Mouse (Mus musculus) spleen, postnatal 14 days (tissue): ENCODE measurements around the gene Sp100.

ENCODE experiments used
- DNase-seq, 2 experiments: peaks; one replicate each; pipeline ENCODE4 v3.0.0; 2021 to 2022; ENCODE audit warnings: low spot score in 2 of 2

The Sp100 gene

DNA sequence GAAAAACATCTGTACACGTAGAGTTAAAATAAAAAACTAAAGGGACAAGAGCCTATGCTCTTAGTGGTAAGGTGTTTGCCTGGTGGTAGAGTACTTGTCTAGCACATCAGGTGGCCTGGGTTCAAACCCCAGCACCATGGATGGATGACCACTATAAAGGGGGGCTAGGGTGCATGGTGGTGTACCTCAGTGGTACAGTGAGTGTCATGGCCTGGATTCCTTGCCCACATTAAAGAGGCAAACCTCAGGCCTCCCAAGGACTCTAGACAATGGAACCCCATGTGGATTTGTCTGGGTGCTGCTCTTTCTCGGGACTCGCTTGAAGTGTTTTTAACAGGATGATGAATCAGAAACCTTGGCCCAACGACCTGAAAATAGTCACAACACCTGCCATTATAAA, 52.7 kb downstream of the Sp100 start:
- DNase-seq: no peak

DNA sequence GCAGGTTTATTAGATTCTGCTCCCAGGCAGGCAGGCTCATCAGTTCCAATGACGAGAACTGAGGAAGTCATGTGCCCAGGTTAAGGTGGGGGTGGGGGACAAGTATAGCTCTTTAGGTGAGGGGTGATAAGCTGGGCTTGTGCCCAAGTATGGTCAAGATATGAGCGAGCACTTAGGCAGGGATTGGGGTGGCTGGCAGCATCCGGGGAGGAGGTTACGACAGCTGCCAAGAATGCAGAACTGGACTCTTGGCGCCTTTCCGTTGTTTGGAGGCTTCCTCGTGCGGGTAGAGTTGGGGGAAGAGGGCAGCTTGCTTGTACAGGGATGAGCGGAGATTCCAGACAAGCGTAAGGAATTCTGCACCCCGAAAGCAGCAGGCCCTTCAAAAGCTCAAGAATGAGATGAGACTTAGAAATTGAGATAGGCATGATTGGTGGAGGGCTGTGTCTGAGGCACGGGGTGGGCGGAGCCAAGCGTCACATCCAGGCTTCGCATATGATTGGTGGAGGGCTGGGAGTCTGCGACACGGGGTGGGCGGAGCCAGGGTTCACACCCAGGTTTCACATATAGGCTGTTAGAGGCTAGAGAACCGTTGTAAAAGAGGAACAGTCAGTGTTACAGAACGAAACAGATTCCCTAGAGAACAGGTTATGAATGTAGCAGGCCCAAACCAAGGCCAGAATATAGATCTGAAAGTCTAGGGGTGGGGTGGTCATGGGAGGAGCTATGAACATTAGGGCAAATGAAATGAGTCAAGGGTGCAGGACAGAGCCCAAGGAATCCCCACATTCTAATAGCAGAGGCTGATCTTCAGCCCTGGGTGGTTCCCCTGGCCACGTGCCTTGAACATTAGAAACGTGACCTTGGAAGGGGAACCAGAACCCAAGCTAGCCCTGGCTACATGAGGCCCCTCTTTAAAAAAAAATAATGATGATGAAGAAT, 53.7 kb downstream of the Sp100 start:
- peak; percentile 80 to 87 for DNase-seq

DNA sequence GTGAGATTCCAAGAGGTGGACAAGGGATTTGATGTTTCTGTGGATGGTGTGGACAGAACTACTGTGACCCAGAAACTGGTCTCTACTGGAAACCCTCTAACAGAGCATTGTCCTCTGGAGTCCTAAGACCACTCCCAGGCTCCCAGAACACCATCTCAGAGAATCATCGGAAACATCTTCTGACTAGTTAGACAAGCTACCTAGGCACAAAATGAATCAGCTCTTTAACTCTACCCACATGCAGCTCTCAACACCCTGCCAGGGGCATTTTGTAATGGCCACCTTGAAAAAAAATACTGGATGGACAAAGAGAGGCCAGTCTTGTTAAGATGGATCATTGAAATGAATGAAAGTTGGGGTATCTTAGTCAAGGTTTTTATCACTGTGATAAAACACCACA, 55.8 kb downstream of the Sp100 start:
- DNase-seq: no peak

DNA sequence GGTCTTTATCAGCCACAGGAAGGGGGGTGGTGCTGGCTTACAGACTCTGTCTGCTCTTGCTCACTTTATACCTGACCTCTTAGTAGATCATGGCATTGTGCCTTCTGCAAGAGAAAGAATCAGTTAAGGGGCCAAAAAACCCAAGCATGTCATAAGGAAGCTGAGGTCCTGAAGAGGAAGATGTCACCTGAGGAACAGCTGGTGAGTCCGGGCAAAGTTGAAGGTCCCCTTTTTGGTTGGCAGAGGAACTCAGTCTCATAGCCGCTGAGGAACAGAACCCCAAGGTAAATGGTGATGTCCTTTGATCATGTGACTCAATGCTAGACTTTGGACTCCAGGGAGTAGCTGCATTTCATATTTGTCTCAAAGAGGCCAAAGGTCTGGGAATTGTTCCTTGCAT, 57.0 kb downstream of the Sp100 start:
- no peak for DNase-seq

DNA sequence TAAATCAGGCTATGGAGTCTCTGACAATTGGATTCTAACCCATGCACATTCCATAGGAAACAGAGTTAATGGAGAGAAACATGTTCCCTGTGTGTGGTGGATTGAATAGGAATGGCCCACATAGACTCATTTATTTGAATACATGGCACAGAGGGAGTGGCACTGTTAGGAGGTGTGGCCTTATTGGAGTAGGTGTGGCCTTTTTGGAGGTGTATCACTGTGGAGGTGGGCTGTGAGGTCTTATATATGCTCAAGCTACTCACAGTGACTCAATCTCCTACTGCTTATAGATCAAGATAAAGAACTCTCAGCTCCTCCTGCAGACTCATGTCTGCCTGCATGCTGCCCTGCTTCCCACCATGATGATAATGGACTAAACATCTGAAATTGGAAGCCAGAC, 64.7 kb downstream of the Sp100 start:
- no peak for DNase-seq

DNA sequence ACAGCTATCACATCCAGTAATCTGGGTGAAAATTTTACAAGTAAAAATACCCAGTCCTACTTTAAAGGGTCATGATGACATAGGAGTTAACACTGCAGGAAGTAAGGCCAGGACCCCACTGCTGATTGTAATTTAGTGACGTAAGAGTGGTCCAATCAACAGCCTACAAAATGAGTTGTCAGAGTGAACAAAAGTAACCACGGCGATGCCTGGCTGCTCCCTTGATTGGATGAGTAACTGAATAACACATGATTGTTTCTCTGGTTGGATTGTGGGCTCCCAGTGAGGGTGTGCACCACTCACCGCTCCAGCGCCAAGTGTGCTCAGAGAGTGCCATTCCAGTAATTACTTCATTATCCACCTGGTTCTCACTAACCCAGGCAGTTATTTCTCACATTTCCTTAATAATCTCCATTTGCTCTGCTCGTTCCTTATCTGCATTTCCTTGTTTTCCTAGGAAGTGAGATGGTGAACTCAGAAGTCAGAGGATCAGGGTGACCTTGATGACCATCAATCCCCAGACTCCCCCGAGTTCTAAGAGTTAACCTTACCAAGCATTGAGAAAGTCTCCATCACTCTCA, 66.7 kb downstream of the Sp100 start:
- no peak for DNase-seq

DNA sequence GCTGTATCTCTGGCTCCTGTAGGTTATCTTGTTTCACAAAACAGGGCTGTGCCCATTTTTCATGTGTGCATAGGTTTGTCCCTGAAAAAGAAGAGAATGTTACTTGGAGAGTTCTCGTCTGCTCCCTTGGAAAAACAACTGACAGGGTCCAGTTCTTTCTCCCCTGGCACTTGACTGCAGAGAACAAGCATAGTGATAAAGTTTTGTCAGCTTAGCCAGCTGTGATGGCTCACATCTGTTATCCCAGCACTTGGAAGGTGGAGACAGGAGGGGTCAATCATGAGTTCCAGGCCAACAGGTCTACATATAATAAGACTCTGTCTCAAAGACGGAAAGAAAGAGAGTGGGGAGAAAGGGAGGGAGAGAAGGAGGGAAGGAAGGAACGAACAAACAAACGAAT, 69.3 kb downstream of the Sp100 start:
- no peak for DNase-seq

DNA sequence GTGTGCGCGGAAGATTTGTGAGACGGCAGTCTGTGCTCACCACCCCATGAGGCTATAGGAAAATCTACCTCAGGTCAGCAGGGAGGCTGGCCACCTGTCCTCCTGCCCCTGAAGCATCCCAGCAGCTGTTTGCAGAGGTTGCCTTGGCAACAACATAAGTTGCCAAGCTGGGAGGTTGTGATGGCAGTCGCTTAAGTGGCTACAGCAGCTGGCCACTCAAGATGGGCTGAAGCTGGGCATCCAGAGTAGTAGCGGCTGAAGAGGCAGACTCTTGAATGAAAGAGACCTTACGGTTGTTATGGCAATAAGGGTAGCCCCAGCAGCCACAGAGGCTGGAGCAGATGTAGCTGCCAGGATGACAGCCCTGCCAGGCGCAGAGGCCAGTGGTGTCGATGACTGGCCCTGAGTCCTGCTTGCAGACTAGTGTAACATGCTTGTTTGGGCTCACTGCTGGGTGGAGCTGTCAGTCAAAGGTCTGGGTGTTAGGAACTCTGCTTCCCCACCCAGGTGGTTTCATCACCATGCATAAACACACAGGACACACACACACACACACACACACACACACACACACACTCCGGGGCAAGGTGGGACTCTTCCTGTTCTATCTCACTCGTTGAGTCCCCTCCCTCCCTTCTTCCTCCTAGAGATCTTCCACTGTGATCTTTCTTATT, 70.6 kb downstream of the Sp100 start:
- DNase-seq: no peak

DNA sequence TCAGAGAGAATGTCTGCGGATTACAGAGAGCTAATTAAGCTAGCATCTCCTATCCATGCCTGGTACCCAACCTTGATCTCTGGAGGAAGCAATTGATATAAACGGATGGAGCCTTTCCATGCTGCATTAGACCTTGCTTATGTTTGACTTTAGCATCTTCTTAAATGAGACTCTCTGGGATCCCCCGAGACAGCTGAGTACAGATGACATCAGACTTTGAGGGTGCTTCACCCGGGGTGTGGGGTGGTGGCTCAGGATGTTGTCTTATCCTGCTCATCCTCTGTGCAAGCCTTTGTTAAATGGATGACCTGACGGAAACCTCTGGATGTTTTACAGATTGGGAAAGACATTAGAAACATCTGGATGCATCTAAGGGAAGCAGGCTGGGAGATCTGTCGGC, 80.7 kb downstream of the Sp100 start:
- DNase-seq: no peak

DNA sequence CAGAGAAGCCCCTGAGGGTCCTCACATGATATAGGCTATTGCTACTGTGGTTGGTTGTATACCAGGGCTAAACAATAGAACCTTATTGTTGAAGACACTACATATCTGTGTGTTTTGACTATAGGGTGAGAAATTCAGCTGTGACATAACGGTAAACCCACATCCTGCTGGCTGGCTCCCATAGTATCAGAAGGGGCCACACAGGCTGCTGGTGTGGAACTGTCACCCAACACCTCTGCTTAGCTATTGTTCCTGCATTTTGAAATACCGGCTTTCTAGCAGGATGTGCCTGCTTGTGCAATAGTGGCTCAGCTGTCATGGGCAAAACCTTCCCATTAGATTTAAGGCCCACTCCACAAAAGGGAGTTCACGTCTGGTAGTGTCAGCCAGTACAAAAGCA, 82.8 kb downstream of the Sp100 start:
- DNase-seq: no peak

DNA sequence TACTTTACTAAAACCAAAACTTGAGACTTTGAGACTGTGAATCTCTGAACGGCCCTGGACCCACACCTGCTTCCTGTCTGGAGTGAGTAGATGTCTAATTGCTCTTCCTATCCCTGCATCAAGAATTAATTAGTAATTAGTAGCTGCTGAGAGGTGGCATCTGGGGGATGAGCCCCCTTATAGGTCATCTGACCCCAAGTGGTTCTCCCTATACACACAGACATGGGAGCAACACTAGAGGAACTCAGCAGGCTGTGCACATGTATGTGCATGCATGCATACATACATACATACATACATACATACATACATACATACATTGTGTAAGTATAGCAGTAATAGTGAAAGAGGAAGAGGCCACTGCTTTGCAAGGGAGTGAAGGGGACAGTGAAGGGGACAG, 84.7 kb downstream of the Sp100 start:
- no peak for DNase-seq

DNA sequence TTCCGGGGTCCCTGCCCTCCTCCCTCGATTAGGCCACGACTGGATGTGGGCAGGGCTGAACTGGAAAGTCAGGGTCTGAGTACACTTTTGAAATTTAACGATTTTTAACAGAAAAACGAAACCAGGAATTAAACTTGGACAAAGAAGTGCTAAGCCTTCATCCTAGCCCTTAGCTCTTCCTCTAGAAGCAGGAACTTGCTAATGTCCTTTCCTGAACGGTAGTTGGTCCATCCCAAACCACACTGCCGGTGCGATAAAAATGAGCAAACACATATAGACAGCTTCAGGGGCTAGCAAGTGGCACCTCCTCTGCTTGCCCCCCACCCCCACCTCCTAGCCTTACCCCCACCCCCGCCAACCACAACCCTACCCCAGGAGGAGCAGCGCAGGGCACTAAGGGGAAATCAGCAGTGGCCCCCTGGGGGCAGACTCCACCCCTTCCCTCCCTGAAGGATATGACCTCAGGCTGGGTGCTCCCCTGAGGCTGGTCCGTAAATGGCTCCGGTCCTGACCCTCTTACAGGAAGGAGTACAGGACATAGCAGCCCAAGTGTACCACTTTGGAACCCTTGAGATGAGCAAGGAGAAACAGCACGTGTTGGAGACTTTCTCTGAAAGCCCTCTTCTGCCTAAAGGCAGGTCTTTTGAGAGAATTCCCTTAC, 85.8 kb downstream of the Sp100 start:
- peak; percentile 48 to 62 for DNase-seq

DNA sequence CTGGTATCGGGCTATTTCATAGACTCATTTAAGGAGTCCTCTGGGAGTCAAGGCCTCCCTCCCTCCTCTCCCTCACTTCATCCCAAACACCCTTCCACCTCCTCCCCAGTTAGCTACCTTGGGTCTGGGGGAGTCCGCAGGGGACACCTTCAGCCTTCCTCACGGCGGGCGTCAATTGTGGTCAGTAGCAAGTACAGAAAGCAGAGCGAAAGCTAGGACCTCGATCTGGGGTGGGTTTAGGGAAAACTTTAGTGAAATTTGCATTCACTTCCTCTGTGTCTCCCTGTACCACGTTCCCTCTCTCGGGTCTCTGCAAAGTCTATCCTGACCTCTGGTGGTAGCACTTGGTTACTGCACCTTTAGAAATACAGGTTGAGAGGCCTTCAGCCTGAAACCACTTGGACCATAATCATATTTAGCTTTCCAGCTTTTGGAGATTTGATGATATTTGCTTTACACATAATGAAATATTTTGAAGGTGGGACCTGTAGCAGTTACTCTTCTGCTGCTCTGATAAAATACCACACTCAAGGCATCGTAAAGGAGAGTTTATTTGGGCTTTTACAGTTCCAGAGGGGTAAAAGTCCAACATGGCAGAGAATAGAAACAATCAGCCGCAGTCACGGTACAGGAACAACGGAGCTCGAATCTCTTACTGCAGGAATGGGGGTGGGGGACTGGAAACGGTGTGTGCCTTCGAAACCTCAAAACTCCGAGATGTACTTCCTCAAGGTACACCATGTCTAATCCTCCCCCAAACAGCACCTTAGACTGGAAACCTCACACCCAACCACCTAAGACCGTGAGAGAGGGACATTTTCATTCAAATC, 86.8 kb downstream of the Sp100 start:
- peak; percentile 19 to 76 for DNase-seq

DNA sequence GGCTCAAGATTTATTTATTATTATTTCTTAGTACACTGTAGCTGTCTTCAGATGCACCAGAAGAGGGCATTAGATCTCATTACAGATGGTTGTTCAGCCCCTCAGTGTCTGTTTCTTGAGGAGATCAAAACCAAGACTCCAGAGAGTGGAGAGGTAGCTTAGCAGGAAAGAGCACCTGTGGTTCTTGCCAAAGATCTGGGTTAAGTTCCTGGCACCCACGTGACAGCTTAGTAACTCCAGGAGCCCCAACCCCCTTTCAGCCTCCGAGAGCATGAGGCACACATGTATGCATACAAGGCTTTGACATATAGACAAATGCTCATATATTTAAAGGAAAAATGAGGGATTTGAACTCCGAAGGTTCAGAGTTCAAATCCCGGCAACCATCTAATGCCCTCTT, 89.2 kb downstream of the Sp100 start:
- no peak for DNase-seq

DNA sequence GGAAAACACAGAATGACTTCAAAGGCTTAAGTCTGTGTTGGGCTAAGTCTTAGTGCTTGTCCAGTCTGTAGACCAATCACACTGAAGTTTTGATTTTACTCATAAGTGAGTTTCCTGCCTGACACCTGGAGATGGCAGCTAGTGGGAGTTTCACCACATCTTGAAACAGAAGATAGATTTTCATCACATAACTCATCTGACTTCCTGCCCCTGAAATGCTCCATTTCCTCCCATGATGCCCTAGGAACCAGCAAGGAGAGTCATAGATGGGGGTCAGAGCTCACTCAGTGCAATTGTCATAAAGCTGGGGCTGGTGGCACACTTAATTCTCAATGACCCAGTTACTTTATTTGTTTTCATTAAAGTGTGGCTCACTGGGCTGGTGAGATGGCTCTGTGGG, 90.0 kb downstream of the Sp100 start:
- no peak for DNase-seq

DNA sequence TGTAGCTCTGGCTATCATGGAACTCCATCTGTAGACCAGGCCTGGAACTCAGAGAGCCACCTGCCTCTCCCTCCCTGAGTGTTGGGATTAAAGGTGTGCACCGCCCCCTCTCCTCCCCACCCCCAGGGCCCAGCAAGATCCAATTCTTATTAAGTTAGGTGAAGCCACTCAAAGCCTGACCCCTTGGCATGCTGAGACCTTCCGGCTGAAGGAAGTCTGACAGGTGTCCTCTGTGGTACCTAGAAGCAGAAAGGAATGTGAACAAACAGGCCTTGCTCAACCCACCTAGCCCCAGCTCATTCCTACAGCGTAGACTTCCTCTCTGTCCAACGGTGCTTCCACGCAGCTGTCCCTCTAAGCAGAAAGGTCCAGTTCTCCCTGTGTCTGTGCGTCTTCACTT, 91.1 kb downstream of the Sp100 start:
- no peak for DNase-seq

DNA sequence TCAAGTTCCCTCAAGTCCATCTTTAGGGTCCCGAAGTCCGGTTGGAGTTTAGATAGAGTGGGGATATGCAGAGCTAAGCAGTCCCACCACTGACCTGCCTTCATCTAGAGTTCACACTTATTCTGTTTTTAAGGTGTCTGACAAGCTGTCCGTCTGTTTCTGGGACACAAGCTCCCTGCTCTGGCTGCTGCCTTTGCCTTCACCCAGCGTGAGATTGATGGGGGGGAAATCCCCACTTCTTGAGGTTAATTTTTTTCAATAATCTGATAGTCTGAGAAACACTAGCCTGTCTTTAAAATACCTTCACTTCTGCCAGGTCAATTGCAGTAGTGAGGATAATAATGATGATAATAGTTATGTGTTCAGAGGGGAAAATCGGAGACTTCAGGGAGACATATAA, 92.5 kb downstream of the Sp100 start:
- DNase-seq: no peak

DNA sequence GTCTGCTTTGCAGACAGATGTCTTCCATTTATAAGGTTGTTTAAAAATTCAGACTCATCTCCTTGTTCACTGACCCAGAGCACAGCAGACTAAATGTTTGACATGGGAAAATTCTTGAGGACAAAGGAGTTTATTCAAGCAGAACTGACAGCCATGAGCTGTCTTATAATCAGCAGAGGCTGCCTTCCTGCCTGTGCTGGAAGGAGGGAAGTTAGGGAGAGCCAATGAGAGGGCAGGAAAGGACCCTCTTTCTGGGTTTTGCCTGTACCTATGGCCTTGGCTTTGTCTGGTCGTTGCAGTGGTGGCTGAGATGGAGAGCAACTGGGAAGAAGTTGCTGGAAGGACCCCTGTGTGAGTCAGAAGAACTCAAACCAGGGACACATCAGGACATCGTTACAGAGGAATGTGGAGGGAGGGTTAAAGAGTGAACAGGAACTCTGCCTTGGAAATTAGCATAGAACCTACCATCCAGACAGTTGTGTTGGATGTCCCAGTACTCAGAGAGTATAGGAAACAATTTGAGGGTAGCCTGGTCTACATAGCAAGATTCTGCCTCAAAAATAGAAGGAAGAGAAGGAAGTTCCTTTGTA, 93.2 kb downstream of the Sp100 start:
- DNase-seq: no peak

DNA sequence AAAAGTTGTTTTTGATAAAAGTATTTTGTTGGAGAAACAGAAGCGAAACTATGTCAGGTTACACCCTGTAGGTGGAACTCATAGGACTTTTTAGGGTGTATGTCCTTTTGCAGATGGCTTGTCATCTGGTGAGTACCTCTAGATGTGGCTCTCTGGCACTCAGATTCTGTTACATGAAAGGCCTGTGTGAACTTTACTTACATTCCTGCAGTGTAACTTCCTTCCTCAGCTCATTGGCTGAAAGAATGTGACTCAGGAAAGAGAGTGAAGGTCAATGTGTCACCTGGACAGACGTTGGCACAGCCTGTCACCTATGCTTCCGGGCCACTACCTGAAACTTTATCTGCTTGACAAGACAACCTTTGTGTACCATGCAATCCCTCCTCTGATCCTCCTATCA, 94.8 kb downstream of the Sp100 start:
- no peak for DNase-seq

DNA sequence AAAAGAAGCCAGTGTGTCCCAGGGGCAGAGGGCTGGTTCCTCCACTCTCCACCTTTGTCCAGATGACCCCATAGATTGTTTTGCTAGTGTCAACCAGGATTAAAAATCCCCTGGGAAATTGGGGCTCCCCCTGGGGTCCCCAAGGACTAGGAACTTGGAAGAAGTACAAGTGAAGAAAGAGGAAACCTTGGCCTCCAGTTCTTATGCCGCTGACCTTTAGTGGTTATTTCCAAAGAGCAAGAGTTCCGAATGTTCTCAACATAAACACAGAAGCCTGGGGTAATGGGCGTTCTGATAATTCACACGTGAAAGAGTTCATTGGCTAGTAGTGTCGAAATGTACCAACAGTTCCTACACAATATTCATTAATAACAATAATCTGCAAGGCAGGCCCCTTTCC, 96.7 kb downstream of the Sp100 start:
- DNase-seq: no peak

DNA sequence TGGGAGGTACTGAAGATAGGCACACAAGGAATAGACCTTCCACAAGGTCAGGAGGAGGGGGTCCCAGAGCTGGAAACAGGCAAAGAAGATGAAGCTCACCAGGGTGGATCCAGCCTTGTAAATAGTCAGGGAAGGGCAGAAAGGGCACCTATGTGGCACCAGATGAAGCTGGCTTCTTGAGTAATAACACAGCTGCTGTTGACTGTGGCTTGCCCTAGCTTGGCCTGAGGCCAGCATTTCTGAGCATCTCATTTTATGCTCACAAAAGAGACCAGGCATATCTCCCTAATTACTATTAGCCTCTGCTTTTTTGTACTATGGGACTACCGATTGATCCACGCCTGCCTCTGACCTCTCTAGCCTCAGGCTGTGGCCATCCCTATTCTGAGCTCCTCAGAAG, 100.0 kb downstream of the Sp100 start:
- no peak for DNase-seq
